Mouse (Mus musculus): Measurements from ENCODE around the gene Pde2a. TPM values are rescaled to one million over a fixed set of nuclear protein-coding genes. Genes with fewer than 3 reads are reported as not detected.

Pde2a gene
- polyA plus RNA-seq, 1 experiment from 2014 or later = 14.3 TPM

- peaks cover 34% of the 10 kb centered on the region for H3K4me1 ChIP-seq (ENCODE audit: control insufficient read depth, low read depth, low read length)
- no peaks in the 10 kb centered on the region for H3K36me3 ChIP-seq (ENCODE audit: control insufficient read depth, insufficient read depth)
- H3K4me2 ChIP-seq (ENCODE audit: low read depth, low read length) = no peak overlapping the region
- H3K27ac ChIP-seq (ENCODE audit: low read length) = no peak overlapping the region
- 36% methylated on average over 8 of the region's 8 CpGs for WGBS (ENCODE audit: insufficient replicate concordance)
- no peak overlapping the region for H3K4me3 ChIP-seq (ENCODE audit: low read depth, low read length)
- H3K9ac ChIP-seq (ENCODE audit: low read depth, low read length) = no peak overlapping the region
- H3K27me3 ChIP-seq (ENCODE audit: control insufficient read depth, insufficient read depth, low read depth, low read length) = no peaks in the 10 kb centered on the region
- no peaks in the 10 kb centered on the region for H3K9me3 ChIP-seq (replicated peaks; ENCODE audit: control insufficient read depth, low read length)
- ATAC-seq (ENCODE audit: low read depth) = 0 out of 2 replicates have a peak, but pooled peaks have one; percentile 14
These were observed 39.1 kb upstream of the Pde2a start for GRCm38 (mm10) chr7:101382378-101382777.

- Histone ChIP-seq H3K27me3 (ENCODE audit: control insufficient read depth, insufficient read depth, low read depth, low read length) (no peaks in the 10 kb centered on the region), H3K4me1 (ENCODE audit: control insufficient read depth, low read depth, low read length) (peaks cover 22% of the 10 kb centered on the region), H3K36me3 (ENCODE audit: control insufficient read depth, insufficient read depth) (no peaks in the 10 kb centered on the region; the same call in 1 of the 2 replicates), H3K4me3 (ENCODE audit: low read depth, low read length) (no peak overlapping the region), H3K4me2 (ENCODE audit: low read depth, low read length) (no peak overlapping the region), H3K9me3 (replicated peaks; ENCODE audit: control insufficient read depth, low read length) (no peaks in the 10 kb centered on the region), H3K9ac (ENCODE audit: low read depth, low read length) (no peak overlapping the region), H3K27ac (ENCODE audit: low read length) (peak overlapping the region; percentile 37; the same call in 1 of the 2 replicates)
- no peak for ATAC-seq (ENCODE audit: low read depth)
- WGBS (ENCODE audit: insufficient replicate concordance) = 37% methylated on average over 3 of the region's 3 CpGs
These were observed 37.7 kb upstream of the Pde2a start for GRCm38 (mm10) chr7:101383756-101384155.

- Histone ChIP-seq H3K4me3 (ENCODE audit: low read depth, low read length) (no peak overlapping the region), H3K4me2 (ENCODE audit: low read depth, low read length) (no peak overlapping the region), H3K4me1 (ENCODE audit: control insufficient read depth, low read depth, low read length) (peaks cover 13% of the 10 kb centered on the region), H3K27me3 (ENCODE audit: control insufficient read depth, insufficient read depth, low read depth, low read length) (no peaks in the 10 kb centered on the region), H3K9me3 (replicated peaks; ENCODE audit: control insufficient read depth, low read length) (no peaks in the 10 kb centered on the region), H3K9ac (ENCODE audit: low read depth, low read length) (no peak overlapping the region), H3K27ac (ENCODE audit: low read length) (peak overlapping the region; percentile 30; the same call in 1 of the 2 replicates), H3K36me3 (ENCODE audit: control insufficient read depth, insufficient read depth) (no peaks in the 10 kb centered on the region; the same call in 1 of the 2 replicates)
- no peak for ATAC-seq (ENCODE audit: low read depth)
- WGBS (ENCODE audit: insufficient replicate concordance) = 50% methylated on average over 10 of the region's 10 CpGs
These were observed 36.6 kb upstream of the Pde2a start for GRCm38 (mm10) chr7:101384931-101385330.

GRCm38 (mm10) chr7:101385331-101385733, 36.2 kb upstream of the Pde2a start:
- Histone ChIP-seq H3K9me3 (replicated peaks; ENCODE audit: control insufficient read depth, low read length) (no peaks in the 10 kb centered on the region), H3K4me2 (ENCODE audit: low read depth, low read length) (no peak overlapping the region; the same call in 1 of the 2 replicates), H3K36me3 (ENCODE audit: control insufficient read depth, insufficient read depth) (no peaks in the 10 kb centered on the region; the same call in 1 of the 2 replicates), H3K4me3 (ENCODE audit: low read depth, low read length) (no peak overlapping the region), H3K27ac (ENCODE audit: low read length) (peak overlapping the region; percentile 39; the same call in 1 of the 2 replicates), H3K9ac (ENCODE audit: low read depth, low read length) (no peak overlapping the region), H3K4me1 (ENCODE audit: control insufficient read depth, low read depth, low read length) (peaks cover 11% of the 10 kb centered on the region), H3K27me3 (ENCODE audit: control insufficient read depth, insufficient read depth, low read depth, low read length) (no peaks in the 10 kb centered on the region)
- WGBS (ENCODE audit: insufficient replicate concordance) = 35% methylated on average over 6 of the region's 6 CpGs
- peak; percentile 25; the same call in 1 of the 2 replicates for ATAC-seq (ENCODE audit: low read depth)

GRCm38 (mm10) chr7:101385866-101386452, 35.5 kb upstream of the Pde2a start:
- Histone ChIP-seq H3K4me3 (ENCODE audit: low read depth, low read length) (no peak overlapping the region), H3K4me2 (ENCODE audit: low read depth, low read length) (no peak overlapping the region; the same call in 1 of the 2 replicates), H3K9me3 (replicated peaks; ENCODE audit: control insufficient read depth, low read length) (no peaks in the 10 kb centered on the region), H3K4me1 (ENCODE audit: control insufficient read depth, low read depth, low read length) (peaks cover 11% of the 10 kb centered on the region), H3K27ac (ENCODE audit: low read length) (peak overlapping the region; percentile 39; the same call in 1 of the 2 replicates), H3K27me3 (ENCODE audit: control insufficient read depth, insufficient read depth, low read depth, low read length) (no peaks in the 10 kb centered on the region), H3K9ac (ENCODE audit: low read depth, low read length) (no peak overlapping the region), H3K36me3 (ENCODE audit: control insufficient read depth, insufficient read depth) (no peaks in the 10 kb centered on the region; the same call in 1 of the 2 replicates)
- WGBS (ENCODE audit: insufficient replicate concordance) = 64% methylated on average over 10 of the region's 10 CpGs
- 0 out of 2 replicates have a peak, but pooled peaks have one; percentile 12 for ATAC-seq (ENCODE audit: low read depth)

- Histone ChIP-seq H3K27ac (ENCODE audit: low read length) (no peak overlapping the region), H3K36me3 (ENCODE audit: control insufficient read depth, insufficient read depth) (no peaks in the 10 kb centered on the region; the same call in 1 of the 2 replicates), H3K4me2 (ENCODE audit: low read depth, low read length) (no peak overlapping the region), H3K4me3 (ENCODE audit: low read depth, low read length) (no peak overlapping the region), H3K9ac (ENCODE audit: low read depth, low read length) (no peak overlapping the region), H3K27me3 (ENCODE audit: control insufficient read depth, insufficient read depth, low read depth, low read length) (no peaks in the 10 kb centered on the region), H3K4me1 (ENCODE audit: control insufficient read depth, low read depth, low read length) (peaks cover 11% of the 10 kb centered on the region), H3K9me3 (replicated peaks; ENCODE audit: control insufficient read depth, low read length) (no peaks in the 10 kb centered on the region)
- WGBS (ENCODE audit: insufficient replicate concordance) = 13% methylated on average over 6 of the region's 6 CpGs
- ATAC-seq (ENCODE audit: low read depth) = no peak
These were observed 32.2 kb upstream of the Pde2a start for GRCm38 (mm10) chr7:101389256-101389655.

GRCm38 (mm10) chr7:101391909-101392479, 29.5 kb upstream of the Pde2a start:
- H3K4me3 ChIP-seq (ENCODE audit: low read depth, low read length) = no peak overlapping the region
- H3K27ac ChIP-seq (ENCODE audit: low read length) = no peak overlapping the region
- ATAC-seq (ENCODE audit: low read depth) = no peak
- no peak overlapping the region for H3K4me2 ChIP-seq (ENCODE audit: low read depth, low read length)
- WGBS (ENCODE audit: insufficient replicate concordance) = 57% methylated on average over 4 of the region's 4 CpGs
- H3K9me3 ChIP-seq (replicated peaks; ENCODE audit: control insufficient read depth, low read length) = no peaks in the 10 kb centered on the region
- no peak overlapping the region for H3K9ac ChIP-seq (ENCODE audit: low read depth, low read length)
- H3K27me3 ChIP-seq (ENCODE audit: control insufficient read depth, insufficient read depth, low read depth, low read length) = no peaks in the 10 kb centered on the region
- peaks cover 7% of the 10 kb centered on the region for H3K36me3 ChIP-seq (ENCODE audit: control insufficient read depth, insufficient read depth)
- no peaks in the 10 kb centered on the region for H3K4me1 ChIP-seq (ENCODE audit: control insufficient read depth, low read depth, low read length)

- Histone ChIP-seq H3K9me3 (replicated peaks; ENCODE audit: control insufficient read depth, low read length) (no peaks in the 10 kb centered on the region), H3K27ac (ENCODE audit: low read length) (no peak overlapping the region), H3K36me3 (ENCODE audit: control insufficient read depth, insufficient read depth) (peaks cover 11% of the 10 kb centered on the region), H3K4me1 (ENCODE audit: control insufficient read depth, low read depth, low read length) (no peaks in the 10 kb centered on the region), H3K27me3 (ENCODE audit: control insufficient read depth, insufficient read depth, low read depth, low read length) (no peaks in the 10 kb centered on the region), H3K4me2 (ENCODE audit: low read depth, low read length) (no peak overlapping the region), H3K9ac (ENCODE audit: low read depth, low read length) (no peak overlapping the region), H3K4me3 (ENCODE audit: low read depth, low read length) (no peak overlapping the region)
- 63% methylated on average over 4 of the region's 4 CpGs for WGBS (ENCODE audit: insufficient replicate concordance)
- ATAC-seq (ENCODE audit: low read depth) = no peak
These were observed 28.5 kb upstream of the Pde2a start for GRCm38 (mm10) chr7:101393015-101393414.
